Mouse (Mus musculus) forebrain, embryonic 15.5 days (tissue): ENCODE data around the gene Olfr859. TPM values are rescaled to one million over a fixed set of nuclear protein-coding genes. Genes with fewer than 3 reads are reported as not detected.
"Not testable (repeated sequence)": the region's sequence is repeated elsewhere in the genome, so short reads cannot be mapped to it uniquely, and the experiment has no call there.

Experiments
- ATAC-seq: fragments of 200-750 bp; cut with Nextera tagmentation; replicated peaks from 2 replicates; pipeline ENCODE4 v1.8.0; 2017; ENCODE audit warnings: mild to moderate bottlenecking, moderate TSS enrichment, moderate library complexity
- H3K27ac ChIP-seq: fragments of 300-500 bp; sonication (generic); replicated peaks from 2 replicates; pipeline ENCODE4 v1.5.1; 2015; ENCODE audit warnings: mild to moderate bottlenecking, inconsistent platforms
- H3K27me3 ChIP-seq: fragments of 300-500 bp; sonication (generic); 2 replicates; pipeline ENCODE4 v1.6.1; 2015; ENCODE audit warnings: inconsistent platforms
- H3K36me3 ChIP-seq: fragments of 300-500 bp; sonication (generic); 2 replicates; pipeline ENCODE4 v1.6.1; 2015; ENCODE audit warnings: mild to moderate bottlenecking, inconsistent platforms
- H3K4me1 ChIP-seq: fragments of 300-500 bp; sonication (generic); 2 replicates; pipeline ENCODE4 v1.6.1; 2015; ENCODE audit warnings: inconsistent platforms
- H3K4me2 ChIP-seq: fragments of 300-500 bp; sonication (generic); replicated peaks from 2 replicates; pipeline ENCODE4 v1.6.1; 2015; ENCODE audit warnings: mild to moderate bottlenecking, inconsistent platforms
- H3K4me3 ChIP-seq: fragments of 300-500 bp; sonication (generic); 2 replicates; pipeline ENCODE4 v1.5.1; 2015; ENCODE audit warnings: mild to moderate bottlenecking, inconsistent platforms
- H3K9ac ChIP-seq: fragments of 300-500 bp; sonication (generic); replicated peaks from 2 replicates; pipeline ENCODE4 v1.6.1; 2015; ENCODE audit warnings: mild to moderate bottlenecking, inconsistent platforms
- H3K9me3 ChIP-seq: fragments of 300-500 bp; sonication (generic); 2 replicates; pipeline ENCODE4 v1.6.1; 2016; ENCODE audit warnings: inconsistent platforms
- WGBS: fragments of 180-500 bp; shearing (Covaris S2); methylation state at CpG from one replicate; pipeline ENCODE4 v1.1.7; 2015; ENCODE audit warnings: mixed read lengths; 5-methylcytosine and 5-hydroxymethylcytosine counted together
- polyA plus RNA-seq: library from polyadenylated mRNA; unstranded; fragments of >200 nt; fragmentation: Nextera tagmentation; extraction: Ambion mirVana; gene quantifications from 2 replicates; pipeline ENCODE4 v1.2.1, GENCODE M21; 2015

The Olfr859 gene
- polyA plus RNA-seq, result not detected in 2 replicates

GRCm38 (mm10) chr9:19804606-19805005 is at the start of gene Olfr859:
Gene Olfr859, plus strand, starts transcription at chr9:19804906.
- H3K9ac ChIP-seq, H3K27ac ChIP-seq, H3K4me1 ChIP-seq, H3K4me2 ChIP-seq, H3K27me3 ChIP-seq, H3K36me3 ChIP-seq, H3K4me3 ChIP-seq, ATAC-seq, H3K9me3 ChIP-seq: not testable (repeated sequence)
- WGBS, result 70% methylated on average over 1 of the region's 1 CpGs

- no peaks in the 10 kb centered on the region for H3K4me1 ChIP-seq
- no peak overlapping the region for H3K9ac ChIP-seq
- no peaks in the 10 kb centered on the region for H3K36me3 ChIP-seq
- peaks cover 12% of the 10 kb centered on the region for H3K9me3 ChIP-seq
- no peak overlapping the region for H3K4me3 ChIP-seq
- WGBS, result 85% methylated on average over 14 of the region's 14 CpGs
- H3K4me2 ChIP-seq, result no peak overlapping the region
- ATAC-seq, result no peak
- H3K27ac ChIP-seq, result no peak overlapping the region
- H3K27me3 ChIP-seq, result no peaks in the 10 kb centered on the region
These were observed 35.6 kb upstream of the Olfr859 start for GRCm38 (mm10) chr9:19769136-19769535.

GRCm38 (mm10) chr9:19769701-19770100 is 35.0 kb upstream of the Olfr859 start:
- Histone ChIP-seq H3K4me2 (no peak overlapping the region), H3K4me1 (no peaks in the 10 kb centered on the region), H3K9me3 (peaks cover 9% of the 10 kb centered on the region), H3K27ac (no peak overlapping the region), H3K27me3 (no peaks in the 10 kb centered on the region), H3K36me3 (no peaks in the 10 kb centered on the region), H3K9ac (no peak overlapping the region), H3K4me3 (no peak overlapping the region)
- no peak for ATAC-seq
- WGBS, result 94% methylated on average over 14 of the region's 14 CpGs

- H3K27me3 ChIP-seq, result no peaks in the 10 kb centered on the region
- no peaks in the 10 kb centered on the region for H3K36me3 ChIP-seq
- no peak within 1 kb of the TSS for H3K9ac ChIP-seq
- H3K4me3 ChIP-seq, result no peak within 1 kb of the TSS
- no peak within 1 kb of the TSS for H3K4me2 ChIP-seq
- H3K27ac ChIP-seq, result no peak within 1 kb of the TSS
- ATAC-seq, result no peak
- no peaks in the 10 kb centered on the region for H3K4me1 ChIP-seq
- H3K9me3 ChIP-seq, result 0 out of 2 replicates have a peak, but pooled peaks cover 10% of the 10 kb centered on the region
These were observed 24.7 kb upstream of the Olfr859 start, which contains the start of gene Olfr58 for GRCm38 (mm10) chr9:19779983-19780382. Gene Olfr58, plus strand, starts transcription at chr9:19780283.

GRCm38 (mm10) chr9:19803000-19803399 is 1.7 kb upstream of the Olfr859 start:
- Histone ChIP-seq H3K9ac (no peak overlapping the region), H3K27me3 (no peaks in the 10 kb centered on the region), H3K36me3 (no peaks in the 10 kb centered on the region), H3K4me1 (no peaks in the 10 kb centered on the region), H3K4me3 (no peak overlapping the region), H3K27ac (no peak overlapping the region), H3K4me2 (no peak overlapping the region), H3K9me3 (0 out of 2 replicates have a peak, but pooled peaks cover 3% of the 10 kb centered on the region)
- WGBS, result 74% methylated on average over 1 of the region's 1 CpGs
- no peak for ATAC-seq

GRCm38 (mm10) chr9:19849647-19850046 is 44.9 kb downstream of the Olfr859 start, which contains the start of gene Olfr860:
Gene Olfr860, minus strand, starts transcription at chr9:19849747.
- Histone ChIP-seq H3K36me3 (no peaks in the 10 kb centered on the region), H3K27ac (no peak within 1 kb of the TSS), H3K9ac (no peak within 1 kb of the TSS), H3K9me3 (0 out of 2 replicates have a peak, but pooled peaks cover 5% of the 10 kb centered on the region), H3K4me3 (no peak within 1 kb of the TSS), H3K27me3 (no peaks in the 10 kb centered on the region), H3K4me2 (no peak within 1 kb of the TSS), H3K4me1 (no peaks in the 10 kb centered on the region)
- ATAC-seq, result no peak
- WGBS, result 89% methylated on average over 1 of the region's 1 CpGs

Other genes starting within 250 kb of the Olfr859 start
- gene Olfr854, start 237.5 kb upstream of the Olfr859 start, polyA plus RNA-seq, result not detected in 2 replicates
- not detected in 2 replicates for gene Olfr855, start 222.3 kb upstream of the Olfr859 start, polyA plus RNA-seq
- gene Zfp317, start 182.8 kb upstream of the Olfr859 start, polyA plus RNA-seq, result 46.7 and 49.8 TPM in 2 replicates
- not detected in 2 replicates for gene Olfr857, start 95.5 kb upstream of the Olfr859 start, polyA plus RNA-seq
- gene Olfr58, start 24.6 kb upstream of the Olfr859 start, polyA plus RNA-seq, result not detected in 2 replicates
- gene Olfr860, start 44.8 kb downstream of the Olfr859 start, polyA plus RNA-seq, result not detected in 2 replicates
- gene Olfr862, start 83.1 kb downstream of the Olfr859 start, polyA plus RNA-seq, result not detected in 2 replicates
- 0.17 and 0.18 TPM in 2 replicates for gene Olfr77, start 112.0 kb downstream of the Olfr859 start, polyA plus RNA-seq
- gene Olfr866, start 223.1 kb downstream of the Olfr859 start, polyA plus RNA-seq, result not detected in 2 replicates